Mouse (Mus musculus): Measurements from ENCODE around the gene Xpc.

Gene Xpc

GRCm38 (mm10) chr6:91515545-91516449 lies at the start of gene Xpc, which contains the start of gene Lsm3:
Gene Xpc, minus strand, starts transcription at chr6:91515888.
Gene Lsm3, plus strand, starts transcription at chr6:91515928.
- DNase-seq (ENCODE audit: low spot score): peak; percentile 99

GRCm38 (mm10) chr6:91563031-91563430 lies 47.3 kb upstream of the Xpc start:
- DNase-seq (ENCODE audit: low spot score): no peak

- no peak for DNase-seq (ENCODE audit: low spot score)
Measured at GRCm38 (mm10) chr6:91560186-91560585, 44.5 kb upstream of the Xpc start.

GRCm38 (mm10) chr6:91559371-91559770 lies 43.7 kb upstream of the Xpc start:
- DNase-seq (ENCODE audit: low spot score): peak; percentile 53

GRCm38 (mm10) chr6:91558565-91558964 lies 42.9 kb upstream of the Xpc start:
- no peak for DNase-seq (ENCODE audit: low spot score)

GRCm38 (mm10) chr6:91552693-91553092 lies 37.0 kb upstream of the Xpc start:
- no peak for DNase-seq (ENCODE audit: low spot score)

- no peak for DNase-seq (ENCODE audit: low spot score)
Measured at GRCm38 (mm10) chr6:91551671-91552070, 36.0 kb upstream of the Xpc start.

GRCm38 (mm10) chr6:91549621-91550020 lies 33.9 kb upstream of the Xpc start:
- no peak for DNase-seq (ENCODE audit: low spot score)

- no peak for DNase-seq (ENCODE audit: low spot score)
Measured at GRCm38 (mm10) chr6:91547313-91547712, 31.6 kb upstream of the Xpc start.

GRCm38 (mm10) chr6:91546241-91546884 lies 30.7 kb upstream of the Xpc start:
- DNase-seq (ENCODE audit: low spot score): no peak

- no peak for DNase-seq (ENCODE audit: low spot score)
Measured at GRCm38 (mm10) chr6:91543056-91543455, 27.4 kb upstream of the Xpc start.

GRCm38 (mm10) chr6:91541276-91541675 lies 25.6 kb upstream of the Xpc start:
- DNase-seq (ENCODE audit: low spot score): no peak

- DNase-seq (ENCODE audit: low spot score): no peak
Measured at GRCm38 (mm10) chr6:91536047-91536765, 20.5 kb upstream of the Xpc start.

- DNase-seq (ENCODE audit: low spot score): no peak
Measured at GRCm38 (mm10) chr6:91535231-91535630, 19.5 kb upstream of the Xpc start.

- no peak for DNase-seq (ENCODE audit: low spot score)
Measured at GRCm38 (mm10) chr6:91534268-91534667, 18.6 kb upstream of the Xpc start.

GRCm38 (mm10) chr6:91533771-91534170 lies 18.1 kb upstream of the Xpc start:
- DNase-seq (ENCODE audit: low spot score): no peak

- DNase-seq (ENCODE audit: low spot score): no peak
Measured at GRCm38 (mm10) chr6:91533359-91533758, 17.7 kb upstream of the Xpc start.

- DNase-seq (ENCODE audit: low spot score): no peak
Measured at GRCm38 (mm10) chr6:91532661-91533060, 17.0 kb upstream of the Xpc start.

GRCm38 (mm10) chr6:91531276-91531675 lies 15.6 kb upstream of the Xpc start:
- DNase-seq (ENCODE audit: low spot score): no peak

GRCm38 (mm10) chr6:91530673-91531072 lies 15.0 kb upstream of the Xpc start:
- DNase-seq (ENCODE audit: low spot score): no peak

- no peak for DNase-seq (ENCODE audit: low spot score)
Measured at GRCm38 (mm10) chr6:91528265-91528664, 12.6 kb upstream of the Xpc start.

- peak; percentile 69 for DNase-seq (ENCODE audit: low spot score)
Measured at GRCm38 (mm10) chr6:91527227-91527860, 11.7 kb upstream of the Xpc start.
